Mouse (Mus musculus): ENCODE measurements around the gene Gm10273. TPM values are rescaled to one million over a fixed set of nuclear protein-coding genes. Genes with fewer than 3 reads are reported as not detected.
"Not testable (repeated sequence)": the region's sequence is repeated elsewhere in the genome, so short reads cannot be mapped to it uniquely, and the experiment has no call there.

Gm10273 gene
- polyA plus RNA-seq, 1 experiment from 2014 or later: 4.4 TPM

DNA sequence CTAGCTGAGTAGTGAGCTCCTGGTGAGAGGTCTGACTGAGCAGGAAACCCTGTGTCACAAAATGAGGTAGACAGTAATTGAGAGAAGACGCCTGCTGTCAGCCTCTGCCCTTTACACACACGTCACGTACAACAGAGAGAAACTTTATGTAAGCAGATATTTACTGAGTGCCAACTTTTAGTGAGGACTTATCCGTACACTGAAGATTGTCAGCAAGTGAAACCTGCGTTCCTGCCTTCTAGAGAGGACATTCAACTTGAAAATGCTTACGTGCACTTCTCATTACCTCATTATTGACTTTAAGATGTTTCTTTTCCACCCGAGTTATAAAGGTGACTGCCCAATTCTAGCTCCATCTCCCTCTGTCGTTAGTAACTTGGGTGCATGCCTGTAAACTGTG is 26.7 kb upstream of the Gm10273 start:
- H3K9me3 ChIP-seq: no peaks in the 10 kb centered on the region
- H3K27ac ChIP-seq: no peak overlapping the region
- peaks cover 94% of the 10 kb centered on the region for H3K36me3 ChIP-seq
- H3K9ac ChIP-seq: no peak overlapping the region
- no peak overlapping the region for H3K4me2 ChIP-seq (replicated peaks)
- WGBS: 85% methylated on average over 8 of the region's 8 CpGs
- no peak for ATAC-seq (ENCODE audit: low FRiP score, low read depth)
- H3K27me3 ChIP-seq: no peaks in the 10 kb centered on the region
- H3K4me1 ChIP-seq: 0 out of 2 replicates have a peak, but pooled peaks cover 8% of the 10 kb centered on the region
- no peak overlapping the region for H3K4me3 ChIP-seq

DNA sequence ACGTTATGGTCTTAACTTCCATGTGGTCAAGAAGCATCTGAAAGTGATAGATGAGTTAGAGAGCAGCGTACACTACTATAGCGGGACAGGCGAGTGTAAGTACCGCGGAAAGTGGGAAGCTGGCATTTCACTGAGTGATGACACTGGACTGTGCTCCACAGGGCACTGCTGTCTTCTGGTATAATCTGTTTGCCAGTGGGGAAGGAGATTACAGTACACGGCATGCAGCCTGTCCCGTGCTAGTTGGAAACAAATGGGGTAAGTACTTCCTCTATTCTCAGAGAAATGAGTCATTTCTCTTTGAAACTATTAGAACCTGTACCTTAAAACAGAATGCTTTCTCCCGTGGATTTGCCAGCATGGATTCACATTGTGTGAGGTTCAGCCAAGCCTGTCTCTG is 26.0 kb upstream of the Gm10273 start:
- no peak overlapping the region for H3K27ac ChIP-seq
- H3K9me3 ChIP-seq: no peaks in the 10 kb centered on the region
- H3K4me3 ChIP-seq: no peak overlapping the region
- 93% methylated on average over 9 of the region's 9 CpGs for WGBS
- 0 out of 2 replicates have a peak, but pooled peaks cover 8% of the 10 kb centered on the region for H3K4me1 ChIP-seq
- ATAC-seq (ENCODE audit: low FRiP score, low read depth): no peak
- no peaks in the 10 kb centered on the region for H3K27me3 ChIP-seq
- peaks cover 94% of the 10 kb centered on the region for H3K36me3 ChIP-seq
- no peak overlapping the region for H3K4me2 ChIP-seq (replicated peaks)
- no peak overlapping the region for H3K9ac ChIP-seq

DNA sequence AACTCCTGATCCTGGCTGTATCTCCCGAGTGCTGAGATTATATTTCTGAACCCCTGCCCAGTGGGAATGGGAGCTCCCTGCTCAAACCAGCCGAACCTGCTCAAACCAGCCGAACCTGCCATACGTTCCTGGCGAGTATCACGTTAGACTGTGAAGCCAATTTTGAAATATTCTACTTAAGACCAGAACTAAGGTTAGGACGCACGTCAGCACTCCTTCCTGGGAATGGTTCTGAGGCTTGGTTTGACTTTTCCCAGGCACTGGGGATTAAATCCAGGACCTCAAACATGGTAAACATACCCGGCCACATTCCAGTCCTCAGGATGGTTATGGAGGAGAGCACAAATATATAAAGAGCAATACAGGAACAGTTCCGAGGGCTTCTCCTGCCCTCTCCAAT is 17.5 kb upstream of the Gm10273 start:
- Histone ChIP-seq H3K27ac (no peak overlapping the region), H3K36me3 (peaks cover 27% of the 10 kb centered on the region), H3K27me3 (no peaks in the 10 kb centered on the region), H3K4me3 (no peak overlapping the region), H3K4me2 (replicated peaks) (no peak overlapping the region), H3K9me3 (no peaks in the 10 kb centered on the region), H3K4me1 (no peaks in the 10 kb centered on the region), H3K9ac (no peak overlapping the region)
- ATAC-seq (ENCODE audit: low FRiP score, low read depth): no peak
- WGBS: 81% methylated on average over 10 of the region's 10 CpGs

DNA sequence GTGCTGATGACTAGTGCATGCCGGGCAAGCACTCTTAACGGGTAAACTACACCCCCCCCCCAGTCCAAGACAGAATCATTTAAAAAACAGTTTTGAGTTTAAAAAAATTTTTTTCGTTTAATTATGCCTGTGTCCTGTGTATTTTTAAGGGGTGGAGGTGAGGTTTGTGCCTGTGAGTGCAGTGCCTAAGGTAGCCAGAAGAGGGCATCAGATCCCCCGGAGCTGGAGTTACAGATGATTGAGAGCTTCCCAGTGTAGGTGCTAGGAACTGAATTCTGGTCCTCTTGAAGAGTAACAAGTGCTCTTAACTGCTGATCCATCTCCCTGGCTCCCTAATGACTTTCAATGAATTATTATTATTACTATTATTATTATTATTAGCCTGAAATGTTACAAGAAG is 16.7 kb upstream of the Gm10273 start:
- Histone ChIP-seq H3K36me3 (peaks cover 20% of the 10 kb centered on the region), H3K4me3 (no peak overlapping the region), H3K4me1 (no peaks in the 10 kb centered on the region), H3K27ac (no peak overlapping the region), H3K9ac (no peak overlapping the region), H3K4me2 (replicated peaks) (no peak overlapping the region), H3K9me3 (no peaks in the 10 kb centered on the region), H3K27me3 (no peaks in the 10 kb centered on the region)
- WGBS: 92% methylated on average over 4 of the region's 4 CpGs
- no peak for ATAC-seq (ENCODE audit: low FRiP score, low read depth)

DNA sequence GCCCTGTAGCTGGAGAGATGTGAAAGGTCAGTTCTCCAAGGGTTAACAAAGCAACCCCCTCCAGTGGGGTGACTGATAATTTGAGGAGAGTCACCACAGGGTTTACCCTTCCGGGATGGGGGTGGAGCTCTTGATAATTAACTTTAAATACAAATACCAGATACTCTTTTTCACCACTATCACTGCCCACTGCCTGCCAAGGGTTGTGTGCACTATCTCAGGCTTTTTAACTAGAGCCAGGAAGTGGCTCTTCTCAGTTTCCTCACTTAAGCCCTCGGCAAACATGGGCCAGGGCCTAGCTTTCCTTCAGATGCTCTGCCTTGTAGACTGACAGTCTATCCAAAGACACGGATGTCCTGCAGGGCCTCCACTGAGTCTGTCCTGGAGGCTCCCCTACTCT is 15.5 kb upstream of the Gm10273 start:
- H3K36me3 ChIP-seq: peaks cover 8% of the 10 kb centered on the region
- H3K27ac ChIP-seq: no peak overlapping the region
- H3K4me1 ChIP-seq: no peaks in the 10 kb centered on the region
- H3K9me3 ChIP-seq: no peaks in the 10 kb centered on the region
- 54% methylated on average over 3 of the region's 3 CpGs for WGBS
- ATAC-seq (ENCODE audit: low FRiP score, low read depth): no peak
- no peak overlapping the region for H3K4me2 ChIP-seq (replicated peaks)
- H3K4me3 ChIP-seq: no peak overlapping the region
- no peak overlapping the region for H3K9ac ChIP-seq
- no peaks in the 10 kb centered on the region for H3K27me3 ChIP-seq

DNA sequence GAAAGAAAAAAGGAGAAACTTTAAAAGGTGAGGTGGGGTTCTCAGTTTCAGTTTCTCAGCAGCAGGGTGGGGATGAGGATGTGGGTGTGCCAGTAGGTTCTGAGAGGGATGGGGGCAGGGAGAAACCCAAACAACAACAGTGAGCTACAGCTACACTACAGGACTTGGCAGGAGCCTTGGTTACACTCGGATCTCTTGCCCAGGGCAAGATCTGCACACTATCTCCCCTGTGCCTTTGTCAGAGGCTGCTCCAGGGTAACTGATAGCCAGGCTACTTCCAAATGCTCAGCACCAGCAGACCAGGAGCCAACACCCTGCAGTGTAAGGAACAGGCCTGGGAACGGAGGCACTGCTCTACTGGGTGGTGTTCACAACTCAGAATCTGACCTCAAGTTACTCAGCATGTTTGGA is 15.0 kb upstream of the Gm10273 start:
- WGBS: 77% methylated on average over 2 of the region's 2 CpGs
- ATAC-seq (ENCODE audit: low FRiP score, low read depth): no peak
- 0 out of 2 replicates have a peak, but pooled peaks cover 4% of the 10 kb centered on the region for H3K36me3 ChIP-seq
- no peak overlapping the region for H3K4me3 ChIP-seq
- H3K4me2 ChIP-seq (replicated peaks): no peak overlapping the region
- no peaks in the 10 kb centered on the region for H3K27me3 ChIP-seq
- H3K4me1 ChIP-seq: no peaks in the 10 kb centered on the region
- no peak overlapping the region for H3K9ac ChIP-seq
- H3K27ac ChIP-seq: no peak overlapping the region
- H3K9me3 ChIP-seq: no peaks in the 10 kb centered on the region

DNA sequence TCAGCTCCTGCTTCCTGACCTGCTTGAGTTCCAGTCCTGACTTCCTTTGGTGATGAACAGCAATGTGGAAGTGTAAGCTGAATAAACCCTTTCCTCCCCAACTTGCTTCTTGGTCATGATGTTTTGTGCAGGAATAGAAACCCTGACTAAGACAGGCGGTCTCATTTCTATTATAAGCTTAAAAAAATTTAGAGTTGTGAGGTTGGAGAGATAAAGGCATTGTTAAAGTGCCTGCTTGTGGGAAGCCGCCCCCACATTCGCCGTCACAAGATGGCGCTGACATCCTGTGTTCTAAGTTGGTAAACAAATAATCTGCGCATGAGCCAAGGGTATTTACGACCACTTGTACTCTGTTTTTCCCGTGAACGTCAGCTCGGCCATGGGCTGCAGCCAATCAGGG is 13.9 kb upstream of the Gm10273 start:
- WGBS: 86% methylated on average over 7 of the region's 10 CpGs
- not testable (repeated sequence) for H3K36me3 ChIP-seq

DNA sequence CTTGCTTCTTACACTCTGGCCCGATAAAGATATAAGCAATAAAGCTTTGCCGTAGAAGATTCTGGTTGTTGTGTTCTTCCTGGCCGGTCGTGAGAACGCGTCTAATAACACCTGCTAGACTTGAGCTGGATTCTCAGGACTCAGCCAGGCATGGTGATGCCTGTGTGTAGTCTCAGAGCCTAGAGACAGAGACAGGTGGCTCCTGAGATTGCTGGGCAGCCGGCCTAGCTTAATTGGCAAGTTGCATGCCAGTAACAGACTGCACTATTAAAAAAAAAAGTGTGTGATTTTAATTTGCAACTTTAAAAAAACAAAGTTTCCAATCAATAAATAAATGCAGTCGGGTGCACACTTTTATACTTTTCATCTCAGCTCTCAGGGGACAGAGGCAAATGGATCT is 8.5 kb upstream of the Gm10273 start:
- no peak overlapping the region for H3K9ac ChIP-seq
- no peak for ATAC-seq (ENCODE audit: low FRiP score, low read depth)
- peaks cover 17% of the 10 kb centered on the region for H3K9me3 ChIP-seq
- no peak overlapping the region for H3K27ac ChIP-seq
- H3K4me3 ChIP-seq: no peak overlapping the region
- WGBS: 82% methylated on average over 8 of the region's 8 CpGs
- no peak overlapping the region for H3K4me2 ChIP-seq (replicated peaks)
- no peaks in the 10 kb centered on the region for H3K27me3 ChIP-seq
- 0 out of 2 replicates have a peak, but pooled peaks cover 4% of the 10 kb centered on the region for H3K36me3 ChIP-seq
- H3K4me1 ChIP-seq: no peaks in the 10 kb centered on the region

More for the DNA sequence above, 13.9 kb upstream of the Gm10273 start:
- not testable (repeated sequence) for H3K27me3 ChIP-seq; H3K4me1 ChIP-seq; H3K4me2 ChIP-seq (replicated peaks); H3K4me3 ChIP-seq; H3K27ac ChIP-seq; ATAC-seq (ENCODE audit: low FRiP score, low read depth); H3K9ac ChIP-seq; H3K9me3 ChIP-seq

DNA sequence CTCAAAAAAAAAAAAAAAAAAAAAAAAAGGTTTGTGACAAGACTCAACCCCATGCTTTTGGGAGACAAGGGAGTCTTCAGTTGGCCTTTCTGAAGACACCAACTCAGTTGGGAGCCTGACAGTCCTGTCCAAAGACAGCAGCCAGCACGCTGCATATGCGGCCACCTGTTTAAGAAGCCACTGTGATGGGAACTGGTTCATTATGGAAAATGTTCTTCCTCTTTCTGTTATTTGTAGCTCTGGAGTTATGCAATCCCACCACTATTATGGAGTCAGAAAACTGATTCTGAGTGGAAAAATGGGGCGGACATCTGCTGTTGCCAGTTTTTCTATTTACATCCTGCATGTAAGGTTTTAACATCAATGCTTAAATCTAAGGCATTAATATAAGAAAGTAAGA is 5.8 kb upstream of the Gm10273 start:
- 0 out of 2 replicates have a peak, but pooled peaks cover 4% of the 10 kb centered on the region for H3K36me3 ChIP-seq
- no peak overlapping the region for H3K4me2 ChIP-seq (replicated peaks)
- H3K27ac ChIP-seq: no peak overlapping the region
- H3K27me3 ChIP-seq: no peaks in the 10 kb centered on the region
- ATAC-seq (ENCODE audit: low FRiP score, low read depth): no peak
- no peaks in the 10 kb centered on the region for H3K4me1 ChIP-seq
- no peak overlapping the region for H3K9ac ChIP-seq
- WGBS: 95% methylated on average over 3 of the region's 3 CpGs
- peaks cover 17% of the 10 kb centered on the region for H3K9me3 ChIP-seq
- H3K4me3 ChIP-seq: no peak overlapping the region

DNA sequence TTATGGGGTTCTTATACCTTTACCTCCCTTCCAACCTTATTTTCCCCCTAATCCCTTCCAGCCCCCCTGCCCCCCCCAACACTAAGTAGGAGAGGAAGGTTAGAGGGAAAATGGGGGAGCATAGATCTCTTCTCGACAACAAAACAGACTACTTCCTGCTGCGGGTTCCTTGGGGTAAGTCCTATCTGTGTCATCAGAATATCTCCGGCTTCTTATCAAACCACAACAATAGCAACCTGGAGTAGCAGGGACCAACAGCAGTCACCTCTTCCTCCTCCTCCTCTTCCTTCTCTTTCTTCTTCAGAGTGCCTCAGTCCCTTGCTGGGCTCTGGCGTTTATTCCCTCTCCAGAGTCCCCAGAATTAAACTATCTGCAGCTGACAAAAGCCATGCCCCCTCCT is 3.5 kb upstream of the Gm10273 start:
- H3K4me1 ChIP-seq: no peaks in the 10 kb centered on the region
- WGBS: 46% methylated on average over 4 of the region's 4 CpGs
- H3K4me2 ChIP-seq (replicated peaks): no peak overlapping the region
- ATAC-seq (ENCODE audit: low FRiP score, low read depth): no peak
- H3K27ac ChIP-seq: no peak overlapping the region
- H3K9ac ChIP-seq: no peak overlapping the region
- H3K27me3 ChIP-seq: no peaks in the 10 kb centered on the region
- H3K4me3 ChIP-seq: no peak overlapping the region
- H3K9me3 ChIP-seq: peaks cover 17% of the 10 kb centered on the region
- 0 out of 2 replicates have a peak, but pooled peaks cover 4% of the 10 kb centered on the region for H3K36me3 ChIP-seq

DNA sequence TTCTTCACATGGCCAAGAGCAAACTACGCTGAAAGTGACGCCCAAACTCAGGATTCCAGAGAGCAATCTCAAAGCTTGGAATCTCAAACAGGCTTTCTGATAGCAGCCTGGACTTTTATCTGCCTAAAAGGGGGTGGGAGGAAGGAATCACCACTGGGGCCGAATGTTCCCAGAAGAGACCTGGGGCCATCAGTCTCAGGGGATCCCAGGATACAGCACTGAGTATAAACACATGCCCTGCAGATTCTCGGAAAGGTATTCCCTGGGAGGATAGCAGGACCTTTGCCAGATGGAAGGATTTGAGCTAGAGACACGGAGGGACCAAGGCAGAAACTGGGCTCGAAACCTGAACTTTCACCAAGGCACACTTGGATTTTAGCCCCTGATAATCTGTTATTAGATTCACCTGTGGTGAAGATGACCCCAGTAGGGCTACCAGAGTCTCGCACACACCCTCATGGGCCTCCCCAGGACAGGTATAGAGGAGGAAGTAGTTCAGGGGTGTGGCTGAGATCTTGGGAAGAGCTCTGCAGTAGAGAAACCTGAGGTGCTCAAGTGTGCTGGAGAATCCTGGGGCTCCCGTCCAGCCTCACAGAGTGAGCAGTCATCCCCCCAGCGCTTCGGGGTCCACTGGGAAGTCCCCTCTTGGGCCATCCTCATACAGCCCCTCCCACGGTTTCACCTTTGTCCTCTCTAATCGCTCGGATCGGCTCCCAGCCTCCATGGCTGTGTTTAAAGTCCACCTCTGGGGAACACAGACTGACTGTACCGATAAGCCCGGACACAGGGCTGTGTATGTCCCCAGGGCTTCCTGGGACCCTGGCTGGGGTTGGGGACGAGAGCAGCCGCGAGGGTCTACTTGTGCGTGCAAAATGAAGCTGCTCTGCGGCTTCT is 7.7 kb downstream of the Gm10273 start, which contains the start of gene Pla2g12b:
Gene Pla2g12b (plus strand): TSS at position 762 of the 894 bp plus-strand sequence.
- no peaks in the 10 kb centered on the region for H3K9me3 ChIP-seq
- H3K36me3 ChIP-seq: no peaks in the 10 kb centered on the region
- H3K27ac ChIP-seq: no peak within 1 kb of the TSS
- no peak within 1 kb of the TSS for H3K9ac ChIP-seq
- no peaks in the 10 kb centered on the region; the same call in 1 of the 2 replicates for H3K27me3 ChIP-seq
- H3K4me2 ChIP-seq (replicated peaks): no peak within 1 kb of the TSS
- ATAC-seq (ENCODE audit: low FRiP score, low read depth): no peak
- no peak within 1 kb of the TSS for H3K4me3 ChIP-seq
- H3K4me1 ChIP-seq: peaks cover 4% of the 10 kb centered on the region
- 76% methylated on average over 21 of the region's 21 CpGs for WGBS

DNA sequence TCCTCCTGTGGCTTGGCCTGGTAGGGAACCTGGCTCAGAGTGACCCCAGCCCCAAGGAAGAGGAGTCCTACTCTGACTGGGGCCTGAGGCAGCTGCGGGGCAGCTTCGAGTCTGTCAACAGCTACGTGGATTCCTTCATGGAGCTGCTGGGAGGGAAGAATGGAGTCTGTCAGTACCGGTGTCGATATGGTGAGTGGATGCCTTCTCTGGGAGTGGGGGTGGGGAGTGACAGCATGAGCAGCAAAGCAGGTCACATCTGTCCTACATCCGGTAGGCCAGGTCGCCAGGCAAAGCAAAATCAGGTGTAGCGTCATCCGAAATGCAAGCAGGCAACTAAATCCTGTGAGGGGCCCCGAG is 8.3 kb downstream of the Gm10273 start:
- Histone ChIP-seq H3K9me3 (no peaks in the 10 kb centered on the region), H3K36me3 (no peaks in the 10 kb centered on the region), H3K4me1 (peaks cover 10% of the 10 kb centered on the region), H3K27ac (no peak overlapping the region), H3K4me3 (no peak overlapping the region), H3K27me3 (no peaks in the 10 kb centered on the region; the same call in 1 of the 2 replicates), H3K9ac (no peak overlapping the region), H3K4me2 (replicated peaks) (no peak overlapping the region)
- 78% methylated on average over 10 of the region's 10 CpGs for WGBS
- ATAC-seq (ENCODE audit: low FRiP score, low read depth): no peak

Measured in limb, embryonic 13.5 days (tissue).